Mouse (Mus musculus) MEL (cell line): ENCODE results near the gene Robo1.

Experiments
- POLR2A ChIP-seq, 2 experiments: IDR thresholded peaks; 2 replicates each; pipeline ENCODE4 v1.6.1; 2011 to 2012; ENCODE audit warnings: low read length in 2 of 2, mild to moderate bottlenecking in 2 of 2, control low read depth in 1 of 2, improper control_type of control experiment in 1 of 2, low read depth in 1 of 2, moderate library complexity in 1 of 2; ENCODE audit not compliant: control insufficient read depth in 1 of 2, insufficient read depth in 1 of 2, poor library complexity in 1 of 2
- SMC3 ChIP-seq: IDR thresholded peaks from 2 replicates; pipeline ENCODE4 v1.6.1; 2011; ENCODE audit warnings: low read depth, low read length, improper control_type of control experiment
- TAL1 ChIP-seq: IDR thresholded peaks from 2 replicates; pipeline ENCODE4 v1.6.1; 2012; ENCODE audit warnings: mild to moderate bottlenecking, inconsistent platforms, low read length, moderate library complexity, mixed read lengths
- ZNF384 ChIP-seq: IDR thresholded peaks from 2 replicates; pipeline ENCODE4 v1.6.1; 2012; ENCODE audit warnings: low read depth, mild to moderate bottlenecking, inconsistent platforms, low read length, improper control_type of control experiment

DNA sequence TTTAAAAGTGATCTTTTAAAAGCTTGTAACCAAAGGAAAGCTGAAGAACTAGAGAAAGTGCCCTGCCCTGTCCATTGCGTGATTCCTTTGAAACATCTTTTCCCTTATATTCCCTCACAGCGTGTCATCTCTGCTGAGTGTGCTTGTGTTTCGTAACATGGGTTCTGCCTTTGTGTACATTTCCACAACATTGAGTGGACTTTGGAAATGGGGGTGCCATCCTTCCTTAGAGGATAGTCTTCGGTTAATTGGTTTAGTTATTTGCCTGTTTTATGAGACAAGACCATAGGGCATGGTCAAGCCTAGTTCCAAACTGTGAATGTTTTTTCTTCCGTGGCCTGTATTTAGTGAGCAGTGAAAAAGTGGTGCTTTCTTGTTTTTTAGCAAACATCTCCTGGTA lies 426.1 kb downstream of the Robo1 start:
- TF ChIP-seq SMC3 = no peak
- TF ChIP-seq POLR2A (IDR thresholded peaks at IDR 0.05; ENCODE audit: control insufficient read depth in 1 of 2, insufficient read depth in 1 of 2, low read depth in 1 of 2, low read length in 2 of 2, poor library complexity in 1 of 2) = no peak
- no peak for TF ChIP-seq TAL1
- no peak for TF ChIP-seq ZNF384
